Mouse (Mus musculus): ENCODE measurements around the gene Icam4. TPM values are rescaled to one million over a fixed set of nuclear protein-coding genes. Genes with fewer than 3 reads are reported as not detected.

The Icam4 gene
- total and polyA plus RNA-seq, 3 experiments = 193 to 268 (median 260) TPM

DNA sequence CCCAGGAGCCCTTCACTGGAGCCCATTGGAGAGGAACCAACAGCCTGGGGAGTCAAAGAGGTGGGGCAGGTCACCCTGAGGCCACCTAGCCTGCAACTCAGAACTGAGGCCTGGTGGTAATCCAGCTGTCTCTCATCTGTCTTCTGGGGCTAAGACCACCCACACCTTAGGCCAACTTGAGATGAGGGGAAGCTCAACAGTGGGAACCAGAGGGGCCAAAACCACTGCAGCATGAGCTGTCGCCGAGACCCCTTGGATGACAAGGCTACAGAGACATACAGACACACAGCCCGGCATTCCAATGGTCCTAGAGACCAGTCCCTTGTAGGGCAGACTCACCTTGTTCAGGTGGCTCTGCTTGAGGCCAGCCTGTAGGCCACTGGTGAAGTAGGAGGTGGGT is 46.5 kb downstream of the Icam4 start:
- H3K36me3 ChIP-seq (ENCODE audit: control insufficient read depth in 1 of 2, insufficient read depth in 2 of 2, low read length in 2 of 2) = peaks cover 19 to 35% of the 10 kb centered on the region in 2 experiments
- H3K27ac ChIP-seq (ENCODE audit: control insufficient read depth, low read depth, low read length) = no peak overlapping the region
- TF ChIP-seq POLR2A (IDR thresholded peaks at IDR 0.05; ENCODE audit: control insufficient read depth in 1 of 2, insufficient read depth in 1 of 2, low read depth in 1 of 2, low read length in 2 of 2, poor library complexity in 1 of 2) (peak in 1 of 2 experiments; percentile 12; a peak in 1 of 4 replicates), MAFK (IDR thresholded peaks at IDR 0.05; ENCODE audit: borderline replicate concordance, low read depth, low read length) (no peak), BHLHE40 (IDR thresholded peaks at IDR 0.05; ENCODE audit: borderline replicate concordance, low read depth, low read length) (no peak), E2F4 (IDR thresholded peaks at IDR 0.05; ENCODE audit: borderline replicate concordance, low read depth, low read length) (no peak)
- H3K4me3 ChIP-seq (ENCODE audit: control insufficient read depth in 1 of 2, insufficient read depth in 1 of 2, low read depth in 2 of 2, low read length in 2 of 2) = no peak overlapping the region
- H3K79me2 ChIP-seq (ENCODE audit: control insufficient read depth, insufficient read depth, low read length, poor library complexity) = peaks cover 30% of the 10 kb centered on the region
- no peaks in the 10 kb centered on the region for H3K9me3 ChIP-seq (replicated peaks; ENCODE audit: insufficient read depth, low read length)
- no peaks in the 10 kb centered on the region for H3K27me3 ChIP-seq (ENCODE audit: control insufficient read depth in 1 of 2, insufficient read depth in 2 of 2, low read length in 2 of 2)
- H3K4me1 ChIP-seq (ENCODE audit: control insufficient read depth in 1 of 2, insufficient read depth in 2 of 2, low read length in 2 of 2) = peaks cover 9 to 17% of the 10 kb centered on the region in 2 experiments; a peak in 3 of 4 replicates
- DNase-seq (ENCODE audit: low read depth, low spot score) = no peak
- H3K9ac ChIP-seq (ENCODE audit: control insufficient read depth, low read depth, low read length, poor library complexity, severe bottlenecking) = no peak overlapping the region

Other genes with a start within 250 kb of the Icam4 start
- 0.07 and 0.08 TPM in 2 replicates for gene Col5a3, start 214.3 kb upstream of the Icam4 start, total RNA-seq (2012; rRNA removed)
- under 1 TPM in 1 of 2 experiments, not detected in 1; 0.53 TPM for gene Col5a3, start 214.3 kb upstream of the Icam4 start, polyA plus RNA-seq (2012; ENCODE audit: insufficient read depth in 1 of 2, insufficient read length in 2 of 2, low read depth in 1 of 2, low replicate concordance in 2 of 2, missing spikeins in 1 of 2)
- not detected in 2 replicates for gene Rdh8, start 210.9 kb upstream of the Icam4 start, total RNA-seq (2012; rRNA removed)
- not detected for gene Rdh8, start 210.9 kb upstream of the Icam4 start, polyA plus RNA-seq (2012; ENCODE audit: insufficient read depth in 1 of 2, insufficient read length in 2 of 2, low read depth in 1 of 2, low replicate concordance in 2 of 2, missing spikeins in 1 of 2)
- gene A230050P20Rik, start 160.7 kb upstream of the Icam4 start, total RNA-seq (2012; rRNA removed) = 53.9 and 63.7 TPM in 2 replicates
- 100 to 1,000 TPM; 190 to 199 TPM for gene A230050P20Rik, start 160.7 kb upstream of the Icam4 start, polyA plus RNA-seq (2012; ENCODE audit: insufficient read depth in 1 of 2, insufficient read length in 2 of 2, low read depth in 1 of 2, low replicate concordance in 2 of 2, missing spikeins in 1 of 2)
- 10.9 and 18.1 TPM in 2 replicates for gene Angptl6, start 149.6 kb upstream of the Icam4 start, total RNA-seq (2012; rRNA removed)
- gene Angptl6, start 149.6 kb upstream of the Icam4 start, polyA plus RNA-seq (2012; ENCODE audit: insufficient read depth in 1 of 2, insufficient read length in 2 of 2, low read depth in 1 of 2, low replicate concordance in 2 of 2, missing spikeins in 1 of 2) = 10 to 100 TPM in 1 of 2 experiments, not detected in 1; 22.6 TPM
- 612 and 763 TPM in 2 replicates for gene Ppan, start 141.2 kb upstream of the Icam4 start, total RNA-seq (2012; rRNA removed)
- 100 to 1,000 TPM; 251 to 953 TPM for gene Ppan, start 141.2 kb upstream of the Icam4 start, polyA plus RNA-seq (2012; ENCODE audit: insufficient read depth in 1 of 2, insufficient read length in 2 of 2, low read depth in 1 of 2, low replicate concordance in 2 of 2, missing spikeins in 1 of 2)
- 1,228 and 1,516 TPM in 2 replicates for gene Eif3g, start 130.8 kb upstream of the Icam4 start, total RNA-seq (2012; rRNA removed)
- 1,000 to 10,000 TPM in 1 of 2 experiments, not detected in 1; 1,873 TPM for gene Eif3g, start 130.8 kb upstream of the Icam4 start, polyA plus RNA-seq (2012; ENCODE audit: insufficient read depth in 1 of 2, insufficient read length in 2 of 2, low read depth in 1 of 2, low replicate concordance in 2 of 2, missing spikeins in 1 of 2)
- gene Dnmt1, start 69.5 kb upstream of the Icam4 start, total RNA-seq (2012; rRNA removed) = 412 and 448 TPM in 2 replicates
- gene Dnmt1, start 69.5 kb upstream of the Icam4 start, polyA plus RNA-seq (2012; ENCODE audit: insufficient read depth in 1 of 2, insufficient read length in 2 of 2, low read depth in 1 of 2, low replicate concordance in 2 of 2, missing spikeins in 1 of 2) = 1,000 to 10,000 TPM in 1 of 2 experiments, 100 to 1,000 TPM in 1; 681 to 1,953 TPM
- 6.4 and 6.6 TPM in 2 replicates for gene S1pr2, start 52.6 kb upstream of the Icam4 start, total RNA-seq (2012; rRNA removed)
- gene S1pr2, start 52.6 kb upstream of the Icam4 start, polyA plus RNA-seq (2012; ENCODE audit: insufficient read depth in 1 of 2, insufficient read length in 2 of 2, low read depth in 1 of 2, low replicate concordance in 2 of 2, missing spikeins in 1 of 2) = 10 to 100 TPM in 1 of 2 experiments, not detected in 1; 27.4 TPM
- gene Mrpl4, start 26.6 kb upstream of the Icam4 start, total RNA-seq (2012; rRNA removed) = 280 and 282 TPM in 2 replicates
- 100 to 1,000 TPM in 1 of 2 experiments, not detected in 1; 474 TPM for gene Mrpl4, start 26.6 kb upstream of the Icam4 start, polyA plus RNA-seq (2012; ENCODE audit: insufficient read depth in 1 of 2, insufficient read length in 2 of 2, low read depth in 1 of 2, low replicate concordance in 2 of 2, missing spikeins in 1 of 2)
- 24.4 and 26.0 TPM in 2 replicates for gene Icam1, start 13.4 kb upstream of the Icam4 start, total RNA-seq (2012; rRNA removed)
- gene Icam1, start 13.4 kb upstream of the Icam4 start, polyA plus RNA-seq (2012; ENCODE audit: insufficient read depth in 1 of 2, insufficient read length in 2 of 2, low read depth in 1 of 2, low replicate concordance in 2 of 2, missing spikeins in 1 of 2) = 10 to 100 TPM in 1 of 2 experiments, not detected in 1; 31.0 TPM
- 4.8 TPM in 2 replicates for gene Icam5, start 2.7 kb downstream of the Icam4 start, total RNA-seq (2012; rRNA removed)
- gene Icam5, start 2.7 kb downstream of the Icam4 start, polyA plus RNA-seq (2012; ENCODE audit: insufficient read depth in 1 of 2, insufficient read length in 2 of 2, low read depth in 1 of 2, low replicate concordance in 2 of 2, missing spikeins in 1 of 2) = 1 to 10 TPM in 1 of 2 experiments, not detected in 1; 9.5 TPM
- 1.1 and 1.5 TPM in 2 replicates for gene Zglp1, start 37.7 kb downstream of the Icam4 start, total RNA-seq (2012; rRNA removed)
- 1 to 10 TPM in 1 of 2 experiments, not detected in 1; 8.0 TPM for gene Zglp1, start 37.7 kb downstream of the Icam4 start, polyA plus RNA-seq (2012; ENCODE audit: insufficient read depth in 1 of 2, insufficient read length in 2 of 2, low read depth in 1 of 2, low replicate concordance in 2 of 2, missing spikeins in 1 of 2)
- 4.6 and 6.4 TPM in 2 replicates for gene Gm49373, start 43.7 kb downstream of the Icam4 start, total RNA-seq (2012; rRNA removed)
- gene Gm49373, start 43.7 kb downstream of the Icam4 start, polyA plus RNA-seq (2012; ENCODE audit: insufficient read depth in 1 of 2, insufficient read length in 2 of 2, low read depth in 1 of 2, low replicate concordance in 2 of 2, missing spikeins in 1 of 2) = 1 to 10 TPM in 1 of 2 experiments, not detected in 1; 8.3 TPM
- 198 and 247 TPM in 2 replicates for gene Fdx1l, start 44.2 kb downstream of the Icam4 start, total RNA-seq (2012; rRNA removed)
- gene Fdx1l, start 44.2 kb downstream of the Icam4 start, polyA plus RNA-seq (2012; ENCODE audit: insufficient read depth in 1 of 2, insufficient read length in 2 of 2, low read depth in 1 of 2, low replicate concordance in 2 of 2, missing spikeins in 1 of 2) = 100 to 1,000 TPM; 305 to 361 TPM
- gene Gm38431, start 62.6 kb downstream of the Icam4 start, total RNA-seq (2012; rRNA removed) = 42.1 and 47.8 TPM in 2 replicates
- 100 to 1,000 TPM in 1 of 2 experiments, 10 to 100 TPM in 1; 38.9 to 191 TPM for gene Gm38431, start 62.6 kb downstream of the Icam4 start, polyA plus RNA-seq (2012; ENCODE audit: insufficient read depth in 1 of 2, insufficient read length in 2 of 2, low read depth in 1 of 2, low replicate concordance in 2 of 2, missing spikeins in 1 of 2)
- gene Raver1, start 62.6 kb downstream of the Icam4 start, total RNA-seq (2012; rRNA removed) = 50.0 and 60.1 TPM in 2 replicates
- 100 to 1,000 TPM in 1 of 2 experiments, not detected in 1; 291 TPM for gene Raver1, start 62.6 kb downstream of the Icam4 start, polyA plus RNA-seq (2012; ENCODE audit: insufficient read depth in 1 of 2, insufficient read length in 2 of 2, low read depth in 1 of 2, low replicate concordance in 2 of 2, missing spikeins in 1 of 2)
- 43.8 and 45.6 TPM in 2 replicates for gene Tyk2, start 101.9 kb downstream of the Icam4 start, total RNA-seq (2012; rRNA removed)
- 10 to 100 TPM in 1 of 2 experiments, not detected in 1; 63.3 TPM for gene Tyk2, start 101.9 kb downstream of the Icam4 start, polyA plus RNA-seq (2012; ENCODE audit: insufficient read depth in 1 of 2, insufficient read length in 2 of 2, low read depth in 1 of 2, low replicate concordance in 2 of 2, missing spikeins in 1 of 2)
- gene Cdc37, start 120.6 kb downstream of the Icam4 start, total RNA-seq (2012; rRNA removed) = 751 and 779 TPM in 2 replicates
- gene Cdc37, start 120.6 kb downstream of the Icam4 start, polyA plus RNA-seq (2012; ENCODE audit: insufficient read depth in 1 of 2, insufficient read length in 2 of 2, low read depth in 1 of 2, low replicate concordance in 2 of 2, missing spikeins in 1 of 2) = 1,000 to 10,000 TPM in 1 of 2 experiments, 100 to 1,000 TPM in 1; 914 to 1,631 TPM
- 13.8 and 16.6 TPM in 2 replicates for gene Pde4a, start 136.3 kb downstream of the Icam4 start, total RNA-seq (2012; rRNA removed)
- gene Pde4a, start 136.3 kb downstream of the Icam4 start, polyA plus RNA-seq (2012; ENCODE audit: insufficient read depth in 1 of 2, insufficient read length in 2 of 2, low read depth in 1 of 2, low replicate concordance in 2 of 2, missing spikeins in 1 of 2) = 10 to 100 TPM; 45.6 to 53.9 TPM
- 168 and 174 TPM in 2 replicates for gene Keap1, start 210.0 kb downstream of the Icam4 start, total RNA-seq (2012; rRNA removed)
- 100 to 1,000 TPM in 1 of 2 experiments, 10 to 100 TPM in 1; 67.5 to 171 TPM for gene Keap1, start 210.0 kb downstream of the Icam4 start, polyA plus RNA-seq (2012; ENCODE audit: insufficient read depth in 1 of 2, insufficient read length in 2 of 2, low read depth in 1 of 2, low replicate concordance in 2 of 2, missing spikeins in 1 of 2)
- gene S1pr5, start 219.1 kb downstream of the Icam4 start, total RNA-seq (2012; rRNA removed) = 0.04 TPM in 1 of 2 replicates, not detected in the other
- gene S1pr5, start 219.1 kb downstream of the Icam4 start, polyA plus RNA-seq (2012; ENCODE audit: insufficient read depth in 1 of 2, insufficient read length in 2 of 2, low read depth in 1 of 2, low replicate concordance in 2 of 2, missing spikeins in 1 of 2) = under 1 TPM in 1 of 2 experiments, not detected in 1; 0.08 TPM
- 76.4 and 83.9 TPM in 2 replicates for gene Atg4d, start 235.9 kb downstream of the Icam4 start, total RNA-seq (2012; rRNA removed)
- 10 to 100 TPM in 1 of 2 experiments, not detected in 1; 99.7 TPM for gene Atg4d, start 235.9 kb downstream of the Icam4 start, polyA plus RNA-seq (2012; ENCODE audit: insufficient read depth in 1 of 2, insufficient read length in 2 of 2, low read depth in 1 of 2, low replicate concordance in 2 of 2, missing spikeins in 1 of 2)